Mouse (Mus musculus): Measurements from ENCODE around the gene Disp1. TPM values are rescaled to one million over a fixed set of nuclear protein-coding genes. Genes with fewer than 3 reads are reported as not detected.

Gene Disp1
- total RNA-seq, 2 experiments from 2014 or later: 5.4 to 7.3 TPM

- no peak for DNase-seq
- intact Hi-C loops (cut with DNase I; ENCODE audit: low total_unique reads): loop anchor here (10.0 kb wide), 1 partner anchor 70 kb away; no protein-coding TSS in a partner anchor
These were observed 76.6 kb downstream of the Disp1 start for GRCm38 (mm10) chr1:183144602-183145205.

- DNase-seq: no peak
- intact Hi-C loops (cut with DNase I; ENCODE audit: low total_unique reads): loop anchor here (10.0 kb wide), 1 partner anchor 72 kb away; no protein-coding TSS in a partner anchor
These were observed 78.1 kb downstream of the Disp1 start for GRCm38 (mm10) chr1:183143246-183143645.

- DNase-seq: no peak
- intact Hi-C loops (cut with DNase I; ENCODE audit: low total_unique reads): loop anchor here (10.0 kb wide), 1 partner anchor 72 kb away; no protein-coding TSS in a partner anchor
These were observed 78.8 kb downstream of the Disp1 start for GRCm38 (mm10) chr1:183142566-183142965.

- intact Hi-C loops (cut with DNase I; ENCODE audit: low total_unique reads): loop anchor here (10.0 kb wide), 1 partner anchor 73 kb away; no protein-coding TSS in a partner anchor
- DNase-seq: no peak
These were observed 80.0 kb downstream of the Disp1 start for GRCm38 (mm10) chr1:183141329-183141728.

- no peak for DNase-seq
- intact Hi-C loops (cut with DNase I; ENCODE audit: low total_unique reads): loop anchor here (10.0 kb wide), 1 partner anchor 74 kb away; no protein-coding TSS in a partner anchor
These were observed 80.6 kb downstream of the Disp1 start for GRCm38 (mm10) chr1:183140511-183141268.

- no peak for DNase-seq
- intact Hi-C loops (cut with DNase I; ENCODE audit: low total_unique reads): no loop called here
These were observed 83.2 kb downstream of the Disp1 start for GRCm38 (mm10) chr1:183138088-183138487.

- intact Hi-C loops (cut with DNase I; ENCODE audit: low total_unique reads): no loop called here
These were observed 86.9 kb downstream of the Disp1 start for GRCm38 (mm10) chr1:183134427-183134826.

GRCm38 (mm10) chr1:183133440-183133839, 87.9 kb downstream of the Disp1 start:
- intact Hi-C loops (cut with DNase I; ENCODE audit: low total_unique reads): no loop called here

More at GRCm38 (mm10) chr1:183134427-183134826, 86.9 kb downstream of the Disp1 start:
- no peak for DNase-seq

GRCm38 (mm10) chr1:183127246-183127645, 94.1 kb downstream of the Disp1 start:
- no peak for DNase-seq
- intact Hi-C loops (cut with DNase I; ENCODE audit: low total_unique reads): no loop called here

More at GRCm38 (mm10) chr1:183133440-183133839, 87.9 kb downstream of the Disp1 start:
- DNase-seq: no peak

- intact Hi-C loops (cut with DNase I; ENCODE audit: low total_unique reads): no loop called here
- no peak for DNase-seq
These were observed 97.6 kb downstream of the Disp1 start for GRCm38 (mm10) chr1:183123725-183124124.

GRCm38 (mm10) chr1:183120341-183120923, 100.9 kb downstream of the Disp1 start:
- peak; percentile 29 for DNase-seq
- intact Hi-C loops (cut with DNase I; ENCODE audit: low total_unique reads): no loop called here

- intact Hi-C loops (cut with DNase I; ENCODE audit: low total_unique reads): no loop called here
- peak; percentile 22 for DNase-seq
These were observed 103.2 kb downstream of the Disp1 start for GRCm38 (mm10) chr1:183117827-183118825.

- no peak for DNase-seq
- intact Hi-C loops (cut with DNase I; ENCODE audit: low total_unique reads): no loop called here
These were observed 104.1 kb downstream of the Disp1 start for GRCm38 (mm10) chr1:183116946-183117826.

GRCm38 (mm10) chr1:183116441-183116840, 104.9 kb downstream of the Disp1 start:
- intact Hi-C loops (cut with DNase I; ENCODE audit: low total_unique reads): no loop called here

GRCm38 (mm10) chr1:183115076-183115475, 106.2 kb downstream of the Disp1 start:
- intact Hi-C loops (cut with DNase I; ENCODE audit: low total_unique reads): no loop called here
- no peak for DNase-seq

More at GRCm38 (mm10) chr1:183116441-183116840, 104.9 kb downstream of the Disp1 start:
- no peak for DNase-seq

GRCm38 (mm10) chr1:183114554-183114953, 106.8 kb downstream of the Disp1 start:
- intact Hi-C loops (cut with DNase I; ENCODE audit: low total_unique reads): no loop called here
- DNase-seq: peak; percentile 27

GRCm38 (mm10) chr1:183113546-183113945, 107.8 kb downstream of the Disp1 start:
- DNase-seq: no peak
- intact Hi-C loops (cut with DNase I; ENCODE audit: low total_unique reads): no loop called here

- intact Hi-C loops (cut with DNase I; ENCODE audit: low total_unique reads): loop anchor here (2.0 kb wide), 1 partner anchor 43 kb away; no protein-coding TSS in a partner anchor
- no peak for DNase-seq
These were observed 113.8 kb downstream of the Disp1 start for GRCm38 (mm10) chr1:183107476-183107875.
